Mouse (Mus musculus) megakaryocyte, embryonic 14.5 days (primary cell): ENCODE results near the gene Ctsd.

ENCODE experiments used
- FLI1 ChIP-seq: IDR thresholded peaks from 2 replicates; pipeline ENCODE4 v1.6.1; 2012; ENCODE audit warnings: low read length, inconsistent platforms, mixed read lengths
- GATA1 ChIP-seq: IDR thresholded peaks from 3 replicates; pipeline ENCODE4 v1.6.1; 2012; ENCODE audit warnings: mixed read lengths, low read length, inconsistent platforms, borderline replicate concordance

GRCm38 (mm10) chr7:142357566-142357965 lies 30.3 kb downstream of the Ctsd start:
- TF ChIP-seq GATA1 = no peak
- TF ChIP-seq FLI1 = no peak
